Mouse (Mus musculus) frontal cortex, postnatal 36 days (tissue): ENCODE data around the gene Fars2.
A peak's percentile ranks its signal among the peaks of the same experiment; 100 is the strongest.
"Not testable (repeated sequence)": the region's sequence is repeated elsewhere in the genome, so short reads cannot be mapped to it uniquely, and the experiment has no call there.

Experiments used
- DNase-seq, 2 experiments: peaks; one replicate each; pipeline ENCODE4 v3.0.0; 2022; ENCODE audit warnings: low spot score in 2 of 2

Gene Fars2

DNA sequence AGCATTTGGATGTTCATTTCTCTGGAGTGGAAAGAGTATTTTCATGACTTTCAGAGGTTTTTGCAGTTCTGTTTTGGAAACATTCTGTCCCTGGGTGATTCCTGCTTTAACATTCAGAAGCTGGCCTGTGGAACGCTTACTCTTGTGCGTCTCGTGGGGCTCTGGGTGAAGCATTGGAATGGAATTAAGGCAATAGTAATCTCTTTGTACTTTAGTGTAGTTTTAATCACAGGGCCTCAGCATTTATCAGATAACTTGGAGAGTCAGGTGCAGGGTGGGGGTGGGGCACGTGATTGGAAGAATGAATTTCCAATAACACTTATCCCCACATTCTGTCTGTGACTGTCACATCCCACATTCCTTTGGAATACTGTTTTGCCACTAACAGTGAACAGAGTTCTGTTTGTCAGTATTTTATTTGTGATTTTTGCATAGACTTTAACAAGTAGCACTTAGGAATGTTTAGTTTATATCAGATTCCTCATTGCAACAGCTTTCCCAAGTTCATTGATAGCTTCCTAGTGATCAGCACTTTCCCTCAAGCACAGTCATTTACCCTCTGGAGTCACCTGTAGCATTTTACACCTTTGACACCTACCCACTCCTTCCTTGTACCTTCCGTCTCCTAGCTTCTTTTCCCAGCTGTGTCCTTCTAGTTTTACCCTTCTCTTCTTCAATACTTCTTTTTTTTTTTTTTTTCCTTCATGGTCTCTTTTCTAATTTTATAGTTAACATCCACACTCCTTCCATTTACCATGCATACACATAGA lies 23.2 kb downstream of the Fars2 start:
- no peak for DNase-seq

DNA sequence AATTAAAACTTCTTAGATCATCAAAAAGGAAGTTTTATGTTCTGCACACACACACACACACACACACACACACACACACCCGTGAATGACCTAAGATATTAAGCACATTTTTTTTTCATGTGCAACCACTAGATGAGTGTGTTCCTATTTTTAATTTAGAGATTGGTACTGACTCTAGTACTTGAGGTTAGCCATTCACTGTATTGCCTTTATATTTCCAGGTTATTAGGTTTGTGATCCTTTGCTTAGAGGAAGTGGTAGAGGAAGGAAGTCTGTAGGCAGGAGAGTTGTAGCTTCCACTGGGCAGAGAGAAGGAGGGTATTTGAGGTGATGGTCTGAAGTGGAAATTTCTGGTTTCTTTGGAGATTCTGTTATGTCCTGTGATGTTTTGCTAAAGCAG lies 28.4 kb downstream of the Fars2 start:
- DNase-seq: no peak

DNA sequence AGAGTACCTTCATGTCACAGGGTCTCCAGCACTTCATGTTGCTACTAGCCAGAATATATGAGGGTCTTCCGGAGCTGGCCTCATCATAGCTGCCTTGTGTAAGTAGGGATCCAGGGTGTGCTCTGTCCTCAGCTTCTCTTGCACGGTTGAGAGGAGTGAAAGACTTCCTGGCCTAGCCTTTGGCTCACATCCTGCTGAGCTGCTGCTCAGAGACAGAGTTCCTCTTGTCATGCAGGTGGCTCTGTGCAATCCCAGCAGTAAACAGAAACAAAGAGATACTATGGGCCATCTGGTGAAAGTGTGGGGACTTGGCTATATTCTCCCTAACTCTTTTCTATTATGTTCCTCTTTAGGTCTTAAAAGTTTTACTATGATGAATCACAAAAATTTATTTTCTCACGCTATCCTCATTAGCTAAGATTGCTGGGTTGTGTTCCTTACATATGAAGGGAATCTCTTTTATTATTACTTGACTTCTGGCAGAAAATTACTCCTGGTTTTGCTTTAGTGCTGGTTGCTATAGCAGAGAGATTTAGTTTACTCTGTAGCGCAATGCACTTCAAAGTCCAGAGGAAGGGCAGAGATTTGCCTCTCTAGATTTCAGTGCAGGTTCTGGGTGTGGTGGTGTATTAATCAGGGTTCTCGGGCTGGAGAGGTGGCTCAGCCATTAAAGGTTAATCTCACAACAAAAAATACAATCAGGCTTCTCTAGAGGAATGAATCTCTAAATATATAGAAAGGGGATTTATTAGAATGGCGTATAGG lies 32.1 kb downstream of the Fars2 start:
- DNase-seq: no peak

DNA sequence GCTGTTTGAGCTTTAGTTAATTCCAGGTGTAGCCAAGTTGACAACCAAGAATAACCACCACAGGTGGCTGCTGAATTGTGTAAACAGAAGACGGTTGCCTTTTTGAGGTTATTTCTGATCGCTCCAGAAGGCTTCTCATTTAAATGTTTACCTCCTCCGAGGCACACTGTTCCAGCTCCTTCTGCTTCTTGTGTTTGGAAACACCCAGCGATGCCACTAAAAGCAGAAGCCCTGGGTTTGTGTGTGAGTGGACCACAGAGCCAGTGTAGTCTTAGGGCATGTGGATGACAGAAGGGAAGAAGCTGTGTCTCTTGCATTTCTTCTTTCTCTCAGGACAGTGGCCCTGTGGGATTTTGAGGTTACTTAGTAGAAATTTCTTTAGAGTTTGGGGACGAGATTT lies 33.1 kb downstream of the Fars2 start:
- DNase-seq: no peak

DNA sequence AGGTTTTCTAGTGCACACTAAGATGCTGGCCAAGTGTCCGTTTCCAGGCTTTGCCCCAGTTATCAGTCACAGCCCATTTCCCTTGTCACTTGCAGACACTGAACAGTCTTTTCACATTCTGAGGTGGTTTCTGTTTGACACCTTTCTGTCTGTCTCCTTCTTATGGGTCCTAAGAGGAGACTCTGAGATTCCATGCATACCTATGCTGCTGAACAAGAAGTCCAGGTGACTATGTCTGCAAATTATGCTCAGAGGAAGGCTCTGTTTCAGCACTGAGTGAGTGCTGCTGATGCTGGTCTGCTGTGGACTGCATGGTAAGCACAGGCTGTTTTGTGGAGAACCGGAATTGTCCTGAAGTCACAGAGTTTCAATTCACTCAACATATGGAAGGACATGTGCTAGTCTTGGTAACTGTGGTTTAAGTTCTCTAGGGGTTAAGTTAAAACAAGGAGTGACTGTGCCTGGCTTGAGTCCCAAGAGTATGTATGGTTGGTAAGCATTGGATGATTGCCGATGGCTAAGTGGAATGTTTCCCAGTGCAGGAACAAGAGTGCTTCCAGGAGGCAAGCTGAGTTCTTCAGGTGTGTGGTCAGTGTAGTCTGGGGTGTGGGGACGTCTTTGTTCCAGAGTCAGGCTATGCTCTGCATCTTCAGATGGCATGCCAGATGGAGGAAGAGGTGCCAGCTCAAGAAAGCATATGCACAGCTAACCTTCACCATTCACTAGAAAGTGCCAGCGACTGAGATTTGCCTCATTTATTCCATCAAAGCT lies 35.7 kb downstream of the Fars2 start:
- DNase-seq: no peak

DNA sequence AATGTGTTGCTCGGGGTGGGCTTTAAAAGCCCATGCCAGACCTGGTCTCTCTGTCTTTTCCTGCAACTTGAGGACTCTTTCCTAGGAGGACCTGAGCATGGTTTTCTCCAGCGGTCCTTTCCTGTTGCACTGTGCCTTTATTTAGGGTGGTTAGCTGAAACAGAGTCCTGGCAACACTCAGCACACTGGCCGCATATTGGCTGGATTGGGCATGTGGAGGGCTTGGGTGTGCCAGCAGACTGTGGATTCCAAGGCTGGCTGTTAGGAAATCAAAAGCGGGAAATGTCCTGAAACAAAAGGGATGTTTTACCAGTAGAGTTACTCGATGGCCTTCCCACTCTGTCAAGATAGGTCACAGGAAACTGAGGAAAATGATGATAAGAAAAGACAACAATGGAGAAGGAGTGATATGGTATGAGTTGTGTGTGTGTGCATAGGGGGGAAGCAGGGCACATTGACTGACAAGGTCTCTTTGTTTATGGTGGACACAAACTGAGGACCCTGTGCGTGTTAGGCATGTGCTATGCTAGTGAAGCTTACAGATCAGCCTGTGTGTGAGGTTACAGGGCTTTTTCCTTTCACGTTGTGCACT lies 39.2 kb downstream of the Fars2 start:
- DNase-seq: no peak

DNA sequence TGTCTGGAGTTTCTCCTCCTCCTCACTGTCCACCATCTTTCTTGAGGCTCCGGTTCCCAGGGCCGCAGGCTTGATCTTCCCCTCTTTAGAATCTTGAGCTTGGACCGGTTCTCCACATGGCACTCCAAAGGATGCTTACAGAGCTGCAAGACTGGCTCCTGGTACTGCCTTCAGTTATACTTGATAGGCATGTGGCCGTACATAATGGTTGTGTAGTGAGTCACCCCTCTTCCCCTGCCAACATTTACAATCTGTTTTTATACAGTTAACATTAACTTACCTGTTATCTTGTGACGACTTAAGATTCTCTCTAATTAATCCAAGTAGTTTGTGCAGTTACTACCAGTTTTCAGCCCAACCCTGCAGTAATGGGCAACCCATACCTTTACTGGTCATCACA lies 46.2 kb downstream of the Fars2 start:
- DNase-seq: no peak

DNA sequence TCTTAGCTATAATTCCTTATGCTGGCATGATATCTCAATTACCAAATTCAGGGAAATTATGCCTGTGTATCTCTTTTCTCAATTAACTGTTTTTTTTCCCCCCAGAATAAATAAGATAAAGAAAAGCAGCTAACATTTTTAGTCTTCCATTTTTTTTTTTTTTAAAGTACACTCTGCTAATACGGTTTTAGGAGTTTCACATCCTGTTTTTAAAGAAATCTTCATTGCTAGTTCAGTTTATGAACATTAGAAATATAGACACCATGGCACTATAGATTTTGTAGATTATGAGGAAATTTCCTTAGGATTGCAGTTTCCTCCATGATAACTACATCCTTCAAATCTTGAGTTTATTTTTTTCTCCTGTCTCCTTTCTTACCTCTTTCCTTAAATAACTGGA lies 46.7 kb downstream of the Fars2 start:
- no peak for DNase-seq

DNA sequence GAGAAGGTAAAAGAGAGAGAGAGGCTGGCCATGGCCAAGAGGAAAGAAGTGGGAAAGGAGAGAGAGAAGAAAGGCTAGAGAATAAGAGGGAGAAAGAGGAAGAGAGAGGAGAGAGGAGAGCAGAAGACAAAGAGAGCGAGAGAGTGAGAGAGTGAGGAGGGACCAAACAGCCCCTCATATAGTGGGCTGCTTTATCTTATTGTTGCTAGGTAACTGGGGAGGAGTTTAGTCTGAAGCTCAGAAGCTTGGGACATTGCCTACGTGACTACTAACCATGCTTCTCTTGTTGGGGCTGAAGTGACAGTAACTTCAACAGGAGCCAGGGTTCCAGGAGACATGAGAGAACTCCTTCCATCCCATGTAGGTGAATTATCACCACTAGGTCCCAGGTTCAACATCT lies 55.8 kb downstream of the Fars2 start:
- not testable (repeated sequence) for DNase-seq

DNA sequence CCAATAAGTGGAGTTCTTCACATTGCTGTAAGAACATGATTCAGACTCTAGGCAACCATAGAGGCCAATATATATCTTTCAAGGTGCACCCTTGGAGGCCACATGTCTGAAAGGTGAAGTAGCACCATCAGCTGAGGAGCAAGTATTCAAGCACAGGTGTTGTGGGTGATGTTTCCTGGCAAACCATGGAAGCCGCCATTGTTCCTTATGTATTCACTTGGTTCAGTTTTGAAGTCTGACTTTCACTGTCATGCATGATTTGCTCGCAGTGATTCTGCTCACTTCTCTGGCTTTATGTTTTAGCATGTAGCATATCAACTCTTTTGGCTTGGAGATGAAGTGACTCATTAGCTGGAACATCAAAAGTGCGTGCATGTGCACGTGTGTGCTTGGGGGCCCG lies 56.9 kb downstream of the Fars2 start:
- no peak for DNase-seq

DNA sequence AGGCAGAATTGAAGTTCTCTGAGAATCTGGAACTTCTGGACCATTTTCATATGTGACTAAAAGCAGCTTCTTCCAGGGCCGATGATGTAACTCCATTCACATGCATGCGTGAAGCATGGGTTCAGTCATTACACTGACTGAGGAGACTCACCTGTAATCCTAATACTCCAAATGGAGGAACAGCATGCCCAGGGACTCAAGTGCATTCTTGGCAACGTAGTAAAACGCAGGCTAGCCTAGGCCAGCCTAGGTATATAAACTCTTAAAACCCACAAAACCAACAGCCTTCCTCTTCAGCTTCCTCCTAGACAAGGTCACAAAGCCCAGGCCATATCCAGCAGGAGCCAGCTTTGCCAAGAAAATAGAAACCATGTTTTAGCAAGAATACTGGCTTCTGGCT lies 57.6 kb downstream of the Fars2 start:
- no peak for DNase-seq

DNA sequence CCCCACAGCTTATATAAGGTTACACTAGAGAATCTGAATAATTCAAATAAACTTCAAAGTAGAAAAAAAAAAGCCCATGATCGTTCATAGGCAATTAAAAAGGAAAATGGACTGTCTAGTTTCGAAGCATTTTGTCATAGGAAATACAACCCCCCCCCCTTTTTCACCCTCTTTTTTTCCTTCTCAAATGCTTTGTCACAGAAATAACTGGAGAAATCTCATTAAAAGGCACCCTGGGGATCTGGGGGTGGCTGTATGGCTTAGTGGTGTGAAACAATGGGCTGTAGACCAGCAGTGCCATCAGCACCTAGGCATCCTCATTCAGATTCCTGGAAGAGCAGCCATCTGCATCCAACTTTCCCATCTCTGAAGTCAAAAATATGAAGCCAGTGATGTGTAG lies 64.0 kb downstream of the Fars2 start:
- no peak for DNase-seq

DNA sequence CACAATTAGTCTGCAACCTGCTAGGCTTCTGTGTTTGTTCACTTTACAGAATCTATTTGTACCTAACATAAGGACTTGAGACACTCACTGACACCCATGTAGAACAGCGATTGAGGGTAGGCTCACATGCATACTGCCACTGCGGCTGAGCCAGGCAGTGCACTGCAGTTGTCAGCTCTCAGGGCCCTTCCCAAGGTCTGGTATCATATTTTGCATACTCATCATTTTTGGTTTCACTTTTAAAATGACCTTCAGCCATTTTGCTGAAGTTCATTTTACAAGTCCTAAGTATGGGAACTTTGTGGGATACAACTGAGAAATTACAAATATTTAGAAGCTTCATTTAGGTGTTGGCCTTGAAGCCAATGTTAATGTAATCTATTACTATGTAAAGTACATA lies 73.4 kb downstream of the Fars2 start:
- DNase-seq: no peak

DNA sequence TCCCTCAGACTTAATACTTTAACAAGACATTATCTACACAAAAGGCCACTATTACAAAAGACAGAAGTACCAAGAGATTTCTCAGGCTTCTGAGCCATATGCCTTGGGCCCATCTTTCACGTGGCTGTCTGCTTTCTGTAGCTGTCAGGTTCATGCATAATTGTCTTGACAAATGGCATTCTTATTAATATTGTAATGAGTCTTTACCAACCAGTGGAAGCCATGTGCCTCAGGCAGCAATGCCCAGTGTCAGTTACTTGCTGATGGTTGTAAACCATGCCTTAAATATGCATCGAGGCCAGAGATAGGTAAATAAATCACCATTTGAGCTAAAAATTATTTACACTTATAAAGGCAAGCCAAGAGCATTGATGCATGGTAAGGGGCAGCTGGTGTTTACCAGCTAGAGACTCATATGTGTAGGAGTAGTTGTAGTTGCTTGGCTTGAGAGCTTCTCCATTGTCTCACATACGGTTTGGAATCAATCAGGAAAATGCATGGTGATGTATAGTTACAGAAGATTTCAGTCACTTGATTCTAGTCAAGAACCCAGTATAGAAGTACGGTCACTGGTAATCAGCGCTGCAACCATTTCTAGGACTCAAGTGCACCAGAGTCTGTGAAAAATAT lies 76.4 kb downstream of the Fars2 start:
- no peak for DNase-seq

DNA sequence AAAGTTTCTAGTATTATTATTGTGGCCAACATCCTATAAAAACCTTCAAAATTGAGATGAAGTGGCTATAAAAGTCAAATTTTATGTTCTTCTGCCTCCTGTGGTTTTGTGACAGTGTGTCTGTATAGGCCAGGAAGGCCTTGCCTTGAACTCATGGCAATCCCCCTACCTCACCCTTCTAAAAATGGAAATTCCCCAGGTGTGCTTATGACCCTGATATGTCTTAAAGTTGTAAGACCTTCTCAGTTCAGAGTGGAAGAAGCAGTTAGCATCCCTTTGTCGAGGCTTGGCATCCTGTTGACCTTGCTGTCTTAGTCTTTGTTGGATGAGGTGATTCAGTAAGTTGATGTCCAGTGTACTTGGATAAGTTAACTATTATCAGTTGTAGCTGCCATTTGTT lies 82.1 kb downstream of the Fars2 start:
- DNase-seq: no peak

DNA sequence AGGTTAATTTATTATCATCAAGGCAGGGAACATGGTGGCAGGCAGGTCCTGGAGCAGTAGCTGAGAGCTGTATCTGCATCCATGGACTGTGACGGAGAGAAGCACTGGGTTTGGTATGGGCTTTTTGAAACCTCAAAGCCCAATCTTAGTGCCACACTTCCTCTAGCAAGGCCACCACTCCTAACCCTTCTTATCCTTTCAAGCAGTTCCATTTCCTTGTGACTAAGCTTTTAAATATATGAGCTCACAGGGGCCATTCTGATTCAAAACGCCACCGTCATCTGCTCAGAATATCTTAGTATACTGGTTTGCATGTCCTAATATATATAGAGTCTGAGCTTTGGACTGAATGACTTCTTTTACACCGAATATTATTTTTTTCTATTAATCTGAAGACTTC lies 83.2 kb downstream of the Fars2 start:
- DNase-seq: no peak

DNA sequence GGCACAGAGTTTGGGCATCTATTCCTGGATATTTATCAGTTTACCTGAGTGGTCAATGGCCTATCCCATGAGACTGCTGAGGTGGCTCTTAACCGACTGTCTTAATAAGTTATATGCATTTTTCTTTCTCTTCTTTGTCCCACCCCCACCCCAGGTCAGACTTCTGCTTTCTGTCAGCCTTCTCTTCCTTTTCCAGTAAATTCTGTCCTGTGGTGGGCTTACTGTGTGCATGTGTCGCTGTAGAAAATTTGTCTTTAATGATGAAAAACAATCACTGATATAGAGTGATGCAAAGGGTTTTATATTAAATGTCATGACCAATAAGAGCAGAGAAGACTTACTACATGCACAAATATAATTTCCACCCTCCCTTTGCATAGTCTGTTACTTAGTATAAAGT lies 85.3 kb downstream of the Fars2 start:
- no peak for DNase-seq

DNA sequence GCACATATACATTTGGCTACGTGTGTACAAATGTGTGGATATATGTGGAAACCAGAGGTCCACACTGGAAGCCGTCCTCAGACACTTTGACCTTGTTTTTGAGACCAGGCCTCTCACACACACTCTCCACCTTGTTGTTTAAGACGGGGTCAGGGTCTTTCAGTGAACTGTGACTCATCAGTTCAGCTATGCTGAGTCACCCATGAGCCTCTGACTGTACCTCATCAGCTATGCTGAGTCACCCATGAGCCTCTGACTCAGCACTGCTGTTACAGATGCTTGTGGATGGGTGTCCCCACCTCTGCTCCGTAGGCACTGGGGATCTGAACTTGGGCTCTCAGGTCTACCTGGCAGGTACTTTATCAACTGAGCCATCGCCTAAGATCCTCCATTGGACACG lies 85.8 kb downstream of the Fars2 start:
- peak in 1 of 2 experiments; percentile 11 for DNase-seq

DNA sequence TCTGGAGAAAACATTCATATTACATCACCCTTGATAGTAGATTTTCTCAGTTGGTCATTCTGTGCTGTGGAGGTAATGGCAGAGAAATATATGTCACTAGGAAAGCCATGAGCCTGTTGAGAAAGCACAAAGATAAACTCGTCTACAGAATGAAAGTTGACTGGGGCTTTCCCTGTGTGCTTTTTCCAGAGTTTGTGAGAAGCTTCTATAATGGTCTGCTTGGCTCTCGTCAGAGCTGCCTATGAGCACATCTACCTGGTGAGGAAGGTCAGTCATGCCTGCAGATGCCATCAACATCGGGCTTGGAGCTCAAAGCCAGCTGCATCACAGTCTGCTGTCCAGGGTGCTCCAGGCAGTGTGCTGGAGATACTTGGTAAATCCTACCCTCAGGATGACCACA lies 87.1 kb downstream of the Fars2 start:
- DNase-seq: no peak

DNA sequence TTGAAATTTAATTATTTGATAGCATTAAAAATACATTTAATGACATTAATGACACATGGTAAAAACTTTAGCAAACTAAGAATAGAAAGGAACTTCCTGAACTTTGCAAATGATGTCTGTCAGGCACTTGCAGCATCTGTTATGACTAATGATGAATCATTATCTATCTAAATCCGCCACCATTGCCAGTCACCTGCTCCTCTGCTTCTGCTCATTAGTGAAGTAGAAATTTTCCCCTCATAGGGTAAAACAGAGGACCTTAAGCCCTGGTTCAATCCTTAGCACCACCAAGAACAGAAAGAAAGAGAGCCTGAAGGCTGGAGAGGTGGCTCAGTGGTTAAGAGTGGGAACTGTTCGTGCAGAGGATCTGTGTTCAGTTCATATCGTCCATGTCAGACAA lies 93.8 kb downstream of the Fars2 start:
- no peak for DNase-seq

DNA sequence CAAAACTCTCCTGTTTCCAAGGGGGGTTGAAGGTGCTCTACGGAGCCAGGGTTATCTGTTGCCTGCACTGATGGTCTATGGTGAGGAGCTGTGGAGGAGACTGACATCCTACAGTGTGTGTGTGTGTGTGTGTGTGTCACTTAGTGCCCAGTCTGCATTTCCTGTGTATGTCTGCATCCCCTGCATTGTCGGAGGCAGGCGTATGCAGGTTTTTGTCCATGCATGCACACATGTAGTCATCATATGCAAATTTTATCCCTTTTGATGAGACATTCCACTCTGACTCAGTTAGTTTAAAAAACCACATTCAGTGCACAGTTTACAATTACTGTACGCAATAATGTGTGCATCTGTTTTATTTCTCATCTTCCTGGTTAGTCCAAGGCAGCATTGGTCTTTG lies 96.8 kb downstream of the Fars2 start:
- DNase-seq: no peak

DNA sequence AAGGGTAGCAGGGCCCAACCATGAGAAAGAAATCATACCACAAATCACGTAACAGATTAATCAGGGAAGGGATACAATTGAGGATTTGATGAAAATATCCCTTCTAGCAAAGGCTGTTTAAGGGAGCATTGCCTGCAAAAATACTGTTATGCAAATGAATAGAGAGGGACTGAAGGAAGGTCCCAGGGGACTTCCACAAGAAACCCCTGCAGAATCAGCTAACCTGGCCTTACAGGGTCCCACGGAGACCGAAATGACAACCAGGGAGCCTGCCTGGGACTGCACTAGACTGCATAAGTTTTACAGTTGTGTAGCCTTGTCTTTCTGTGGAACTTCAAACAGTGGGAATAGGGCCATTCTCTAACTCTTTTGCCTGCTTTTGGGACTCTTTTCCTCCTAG lies 98.8 kb downstream of the Fars2 start:
- no peak for DNase-seq
